Mouse (Mus musculus): ENCODE measurements around the gene Slc6a2. TPM values are rescaled to one million over a fixed set of nuclear protein-coding genes. Genes with fewer than 3 reads are reported as not detected.

Gene Slc6a2
- total and polyA plus RNA-seq, 3 experiments, result 0.03 TPM; not detected in 2

- Histone ChIP-seq H3K79me2 (ENCODE audit: control insufficient read depth, insufficient read depth, low read length, poor library complexity) (no peaks in the 10 kb centered on the region), H3K9me3 (replicated peaks; ENCODE audit: insufficient read depth, low read length) (no peaks in the 10 kb centered on the region), H3K27ac (ENCODE audit: control insufficient read depth, low read depth, low read length) (no peak overlapping the region), H3K4me1 (ENCODE audit: control insufficient read depth in 1 of 2, insufficient read depth in 2 of 2, low read length in 2 of 2) (no peaks in the 10 kb centered on the region), H3K4me3 (ENCODE audit: control insufficient read depth in 1 of 2, insufficient read depth in 1 of 2, low read depth in 2 of 2, low read length in 2 of 2) (no peak overlapping the region), H3K27me3 (ENCODE audit: control insufficient read depth in 1 of 2, insufficient read depth in 2 of 2, low read length in 2 of 2) (no peaks in the 10 kb centered on the region), H3K36me3 (ENCODE audit: control insufficient read depth in 1 of 2, insufficient read depth in 2 of 2, low read length in 2 of 2) (no peaks in the 10 kb centered on the region), H3K9ac (ENCODE audit: control insufficient read depth, low read depth, low read length, poor library complexity, severe bottlenecking) (no peak overlapping the region)
- DNase-seq (ENCODE audit: low read depth, low spot score), result no peak
- TF ChIP-seq USF2 (IDR thresholded peaks at IDR 0.05; ENCODE audit: borderline replicate concordance in 1 of 2, insufficient read depth in 1 of 2, low read depth in 1 of 2, low read length in 2 of 2) (no peak), ZC3H11A (IDR thresholded peaks at IDR 0.05; ENCODE audit: low read depth, low read length) (no peak), MEF2A (IDR thresholded peaks at IDR 0.05; ENCODE audit: extremely low read depth, insufficient replicate concordance, low read depth, low read length, poor library complexity, severe bottlenecking) (no peak), CHD2 (IDR thresholded peaks at IDR 0.05; ENCODE audit: low read length) (no peak), EP300 (IDR thresholded peaks at IDR 0.05; ENCODE audit: low read depth in 1 of 2, low read length in 2 of 2) (no peak), MYC (IDR thresholded peaks at IDR 0.05; ENCODE audit: low read depth, low read length) (no peak)
Measured at GRCm38 (mm10) chr8:92961088-92961487, 1.2 kb downstream of the Slc6a2 start.

- no peaks in the 10 kb centered on the region for H3K36me3 ChIP-seq (ENCODE audit: control insufficient read depth in 1 of 2, insufficient read depth in 2 of 2, low read length in 2 of 2)
- H3K79me2 ChIP-seq (ENCODE audit: control insufficient read depth, insufficient read depth, low read length, poor library complexity), result no peaks in the 10 kb centered on the region
- no peak overlapping the region for H3K9ac ChIP-seq (ENCODE audit: control insufficient read depth, low read depth, low read length, poor library complexity, severe bottlenecking)
- no peaks in the 10 kb centered on the region for H3K9me3 ChIP-seq (replicated peaks; ENCODE audit: insufficient read depth, low read length)
- TF ChIP-seq POLR2A (IDR thresholded peaks at IDR 0.05; ENCODE audit: control insufficient read depth in 1 of 2, insufficient read depth in 1 of 2, low read depth in 1 of 2, low read length in 2 of 2, poor library complexity in 1 of 2) (no peak), TBP (IDR thresholded peaks at IDR 0.05; ENCODE audit: low read depth, low read length) (no peak), E2F4 (IDR thresholded peaks at IDR 0.05; ENCODE audit: borderline replicate concordance, low read depth, low read length) (no peak), SMC3 (IDR thresholded peaks at IDR 0.05; ENCODE audit: low read depth, low read length) (no peak), NRF1 (IDR thresholded peaks at IDR 0.05; ENCODE audit: insufficient read depth, low read depth, low read length, poor library complexity, severe bottlenecking) (no peak), RAD21 (IDR thresholded peaks at IDR 0.05; ENCODE audit: low read depth, low read length) (no peak), TCF12 (IDR thresholded peaks at IDR 0.05; ENCODE audit: low read depth, low read length) (no peak), BHLHE40 (IDR thresholded peaks at IDR 0.05; ENCODE audit: borderline replicate concordance, low read depth, low read length) (no peak), USF1 (IDR thresholded peaks at IDR 0.05; ENCODE audit: low read depth, low read length) (no peak), ELF1 (IDR thresholded peaks at IDR 0.05; ENCODE audit: low read depth, low read length) (no peak), SIN3A (IDR thresholded peaks at IDR 0.05; ENCODE audit: low read length) (no peak), CHD2 (IDR thresholded peaks at IDR 0.05; ENCODE audit: low read length) (no peak), GATA1 (IDR thresholded peaks at IDR 0.05; ENCODE audit: low read depth, low read length) (no peak), ZKSCAN1 (IDR thresholded peaks at IDR 0.05; ENCODE audit: low read depth, low read length) (no peak), ZC3H11A (IDR thresholded peaks at IDR 0.05; ENCODE audit: low read depth, low read length) (no peak), CTCF (IDR thresholded peaks at IDR 0.05 in 2 of 3, conservative IDR thresholded peaks at IDR 0.05 in 1 of 3; ENCODE audit: control insufficient read depth in 1 of 3, insufficient read depth in 1 of 3, low read depth in 2 of 3, low read length in 3 of 3, poor library complexity in 1 of 3, severe bottlenecking in 1 of 3) (no peak), MAZ (IDR thresholded peaks at IDR 0.05; ENCODE audit: low read depth, low read length) (no peak), POLR2AphosphoS5 (IDR thresholded peaks at IDR 0.05; ENCODE audit: borderline replicate concordance, low read depth, low read length) (no peak), MEF2A (IDR thresholded peaks at IDR 0.05; ENCODE audit: extremely low read depth, insufficient replicate concordance, low read depth, low read length, poor library complexity, severe bottlenecking) (no peak)
- H3K4me1 ChIP-seq (ENCODE audit: control insufficient read depth in 1 of 2, insufficient read depth in 2 of 2, low read length in 2 of 2), result no peaks in the 10 kb centered on the region
- H3K27me3 ChIP-seq (ENCODE audit: control insufficient read depth in 1 of 2, insufficient read depth in 2 of 2, low read length in 2 of 2), result no peaks in the 10 kb centered on the region
- no peak overlapping the region for H3K27ac ChIP-seq (ENCODE audit: control insufficient read depth, low read depth, low read length)
- no peak overlapping the region for H3K4me3 ChIP-seq (ENCODE audit: control insufficient read depth in 1 of 2, insufficient read depth in 1 of 2, low read depth in 2 of 2, low read length in 2 of 2)
- DNase-seq (ENCODE audit: low read depth, low spot score), result no peak
Measured at GRCm38 (mm10) chr8:92964556-92964955, 4.7 kb downstream of the Slc6a2 start.

Data from MEL (cell line).